Mouse (Mus musculus) megakaryocyte, embryonic 14.5 days (primary cell): ENCODE measurements at regions not wholly inside any gene's neighbourhood (a gene's known extent, or its start where the extent isn't known, plus 50 kb on each side); places are given as distances from the start of the nearest gene placed in this dataset.

ENCODE experiments used
- FLI1 ChIP-seq: IDR thresholded peaks from 2 replicates; pipeline ENCODE4 v1.6.1; 2012; ENCODE audit warnings: low read length, inconsistent platforms, mixed read lengths
- GATA1 ChIP-seq: IDR thresholded peaks from 3 replicates; pipeline ENCODE4 v1.6.1; 2012; ENCODE audit warnings: mixed read lengths, low read length, inconsistent platforms, borderline replicate concordance

DNA sequence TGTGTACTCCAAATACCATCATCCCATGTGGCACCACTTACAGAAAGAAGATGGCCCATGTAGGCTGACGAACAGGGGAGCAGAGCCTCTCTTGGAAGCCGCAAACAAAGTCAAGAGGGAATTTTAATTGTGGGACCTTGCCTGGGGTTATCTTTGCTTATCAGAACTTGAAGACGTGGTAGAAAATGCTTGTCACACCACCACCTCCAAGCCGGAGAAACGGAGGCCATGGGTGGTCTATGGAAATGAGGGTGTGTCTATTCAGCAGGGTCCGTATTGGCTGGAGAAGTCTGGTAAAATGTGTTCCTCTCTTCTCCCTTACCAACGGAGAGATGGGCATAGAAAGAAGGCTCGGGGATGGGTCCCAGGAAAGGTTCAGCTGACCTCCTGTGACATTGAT, 313.6 kb downstream of the Sox9 start:
- TF ChIP-seq GATA1: no peak
- TF ChIP-seq FLI1: no peak
